Mouse (Mus musculus): Measurements from ENCODE around the gene Olfr1311. TPM values are rescaled to one million over a fixed set of nuclear protein-coding genes. Genes with fewer than 3 reads are reported as not detected.

Olfr1311 gene
- not detected in 2 replicates for polyA plus RNA-seq (2015; fragmentation: Nextera tagmentation; extraction: Ambion mirVana)

GRCm38 (mm10) chr2:112024312-112024711 is at the start of gene Olfr1311:
Olfr1311 (minus strand) TSS chr2:112024412.

GRCm38 (mm10) chr2:112050138-112050537 is 25.9 kb upstream of the Olfr1311 start, which contains the start of gene Olfr1312:
Olfr1312 (minus strand) TSS chr2:112050238.

GRCm38 (mm10) chr2:112012608-112013007 is 11.6 kb downstream of the Olfr1311 start, which contains the start of gene Olfr1310:
Olfr1310 (minus strand) TSS chr2:112012708.

GRCm38 (mm10) chr2:111990181-111990580 is 34.0 kb downstream of the Olfr1311 start, which contains the start of gene Olfr1309:
Olfr1309 (minus strand) TSS chr2:111990281.

Other genes with a start within 250 kb of the Olfr1311 start
- not detected in 2 replicates for gene Olfr1302, start 247.0 kb downstream of the Olfr1311 start, polyA plus RNA-seq (2015; fragmentation: Nextera tagmentation; extraction: Ambion mirVana)
- gene Olfr1303, start 204.1 kb downstream of the Olfr1311 start, polyA plus RNA-seq (2015; fragmentation: Nextera tagmentation; extraction: Ambion mirVana) = not detected in 2 replicates
- not detected in 2 replicates for gene Olfr1305, start 147.3 kb downstream of the Olfr1311 start, polyA plus RNA-seq (2015; fragmentation: Nextera tagmentation; extraction: Ambion mirVana)
- not detected in 2 replicates for gene Olfr1306, start 108.1 kb downstream of the Olfr1311 start, polyA plus RNA-seq (2015; fragmentation: Nextera tagmentation; extraction: Ambion mirVana)
- 0.03 TPM in 1 of 2 replicates, not detected in the other for gene Olfr1307, start 75.0 kb downstream of the Olfr1311 start, polyA plus RNA-seq (2015; fragmentation: Nextera tagmentation; extraction: Ambion mirVana)
- gene Olfr1308, start 59.5 kb downstream of the Olfr1311 start, polyA plus RNA-seq (2015; fragmentation: Nextera tagmentation; extraction: Ambion mirVana) = not detected in 2 replicates
- not detected in 2 replicates for gene Olfr1309, start 34.1 kb downstream of the Olfr1311 start, polyA plus RNA-seq (2015; fragmentation: Nextera tagmentation; extraction: Ambion mirVana)
- gene Olfr1310, start 11.7 kb downstream of the Olfr1311 start, polyA plus RNA-seq (2015; fragmentation: Nextera tagmentation; extraction: Ambion mirVana) = not detected in 2 replicates
- gene Olfr1312, start 25.8 kb upstream of the Olfr1311 start, polyA plus RNA-seq (2015; fragmentation: Nextera tagmentation; extraction: Ambion mirVana) = not detected in 2 replicates
- not detected in 2 replicates for gene Olfr1313, start 53.4 kb upstream of the Olfr1311 start, polyA plus RNA-seq (2015; fragmentation: Nextera tagmentation; extraction: Ambion mirVana)
- not detected in 2 replicates for gene Olfr1314, start 72.4 kb upstream of the Olfr1311 start, polyA plus RNA-seq (2015; fragmentation: Nextera tagmentation; extraction: Ambion mirVana)
- not detected in 2 replicates for gene Olfr1315-ps1, start 91.0 kb upstream of the Olfr1311 start, polyA plus RNA-seq (2015; fragmentation: Nextera tagmentation; extraction: Ambion mirVana)
- gene Olfr1316, start 110.6 kb upstream of the Olfr1311 start, polyA plus RNA-seq (2015; fragmentation: Nextera tagmentation; extraction: Ambion mirVana) = not detected in 2 replicates
- gene Olfr1317, start 115.9 kb upstream of the Olfr1311 start, polyA plus RNA-seq (2015; fragmentation: Nextera tagmentation; extraction: Ambion mirVana) = not detected in 2 replicates
- 0.04 TPM in 1 of 2 replicates, not detected in the other for gene Olfr1318, start 129.8 kb upstream of the Olfr1311 start, polyA plus RNA-seq (2015; fragmentation: Nextera tagmentation; extraction: Ambion mirVana)
- gene Lpcat4, start 215.1 kb upstream of the Olfr1311 start, polyA plus RNA-seq (2015; fragmentation: Nextera tagmentation; extraction: Ambion mirVana) = 30.5 and 31.2 TPM in 2 replicates
- 0.06 and 0.10 TPM in 2 replicates for gene Nutm1, start 234.9 kb upstream of the Olfr1311 start, polyA plus RNA-seq (2015; fragmentation: Nextera tagmentation; extraction: Ambion mirVana)
- 192 and 212 TPM in 2 replicates for gene Nop10, start 237.5 kb upstream of the Olfr1311 start, polyA plus RNA-seq (2015; fragmentation: Nextera tagmentation; extraction: Ambion mirVana)
- gene Slc12a6, start 241.4 kb upstream of the Olfr1311 start, polyA plus RNA-seq (2015; fragmentation: Nextera tagmentation; extraction: Ambion mirVana) = 12.4 and 14.3 TPM in 2 replicates
- gene Gm21985, start 241.9 kb upstream of the Olfr1311 start, polyA plus RNA-seq (2015; fragmentation: Nextera tagmentation; extraction: Ambion mirVana) = not detected in 2 replicates